Mouse (Mus musculus): Measurements from ENCODE around the gene Incenp.
"Not testable (repeated sequence)": the region's sequence is repeated elsewhere in the genome, so short reads cannot be mapped to it uniquely, and the experiment has no call there.

DNA sequence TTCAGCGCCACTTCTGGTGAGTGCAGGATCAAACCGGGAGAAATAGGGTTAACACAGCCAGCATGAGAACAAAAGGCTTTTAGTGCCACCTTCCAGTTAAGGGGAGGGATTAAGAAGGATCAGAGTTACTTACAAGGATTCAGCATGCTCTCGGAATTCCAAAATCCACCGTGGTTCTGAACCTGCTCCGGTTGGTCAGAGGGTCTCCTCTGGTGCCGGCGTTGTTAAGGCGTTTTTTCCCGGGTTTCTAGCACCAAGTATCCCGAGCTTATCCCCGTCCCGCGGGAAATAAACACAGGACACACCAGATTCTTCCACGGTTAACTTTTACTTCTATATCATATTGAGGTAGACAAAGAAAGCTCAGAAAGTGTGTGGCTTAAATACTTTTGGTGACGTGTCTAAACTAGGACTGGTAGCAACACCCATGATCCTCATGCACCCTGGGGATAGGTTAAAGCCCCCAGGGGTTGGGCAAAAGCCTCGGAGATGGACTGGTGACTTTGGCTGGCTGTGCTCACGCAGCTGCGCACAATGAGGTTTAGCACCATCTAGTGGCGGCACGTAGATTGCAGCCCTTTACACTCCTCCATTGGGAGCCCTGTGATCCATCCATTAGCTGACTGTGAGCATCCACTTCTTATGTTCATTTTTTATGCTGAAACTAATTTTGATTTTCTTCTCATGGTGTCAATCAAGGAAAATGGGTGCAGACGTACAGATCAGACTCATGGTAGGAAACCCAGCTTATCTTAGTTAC, 62.6 kb downstream of the Incenp start:
- not testable (repeated sequence) for TF ChIP-seq CTCF, POLR2A (IDR thresholded peaks at IDR 0.05; ENCODE audit: insufficient read depth, low read depth, low read length)

Measured in olfactory bulb, adult 2 months (tissue).